Mouse (Mus musculus) Muller cell, postnatal 12 days (primary cell): ENCODE measurements around the gene Ddx19a.
"Not testable (repeated sequence)": the region's sequence is repeated elsewhere in the genome, so short reads cannot be mapped to it uniquely, and the experiment has no call there.

ENCODE experiments used
- DNase-seq: peaks from one replicate; pipeline ENCODE4 v3.0.0-alpha.2; 2015; ENCODE audit errors: inconsistent ontology term

Gene Ddx19a

GRCm38 (mm10) chr8:110933272-110933671 is 64.3 kb downstream of the Ddx19a start:
- no peak for DNase-seq

DNA sequence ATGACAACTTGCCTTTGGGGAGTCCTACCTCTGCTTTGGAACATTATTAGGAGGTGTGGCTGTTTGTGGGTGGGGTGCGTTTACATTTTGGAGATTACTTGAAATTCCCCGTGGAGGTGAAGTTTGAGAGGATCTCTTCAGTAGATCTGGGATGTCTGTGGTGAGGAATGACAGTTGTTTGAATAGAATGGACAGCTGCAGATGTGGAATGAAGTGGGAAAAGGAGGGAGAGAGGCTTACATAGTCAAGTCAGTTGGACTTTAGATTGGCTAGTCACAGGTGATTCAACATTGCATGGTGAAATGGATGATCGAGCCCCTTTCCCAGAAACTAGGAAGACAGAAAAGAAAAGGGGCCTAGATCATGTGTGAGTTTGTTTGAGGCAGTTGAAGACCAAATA is 65.2 kb downstream of the Ddx19a start:
- DNase-seq: no peak

GRCm38 (mm10) chr8:110931176-110931939 is 66.2 kb downstream of the Ddx19a start:
- peak; percentile 64 for DNase-seq

DNA sequence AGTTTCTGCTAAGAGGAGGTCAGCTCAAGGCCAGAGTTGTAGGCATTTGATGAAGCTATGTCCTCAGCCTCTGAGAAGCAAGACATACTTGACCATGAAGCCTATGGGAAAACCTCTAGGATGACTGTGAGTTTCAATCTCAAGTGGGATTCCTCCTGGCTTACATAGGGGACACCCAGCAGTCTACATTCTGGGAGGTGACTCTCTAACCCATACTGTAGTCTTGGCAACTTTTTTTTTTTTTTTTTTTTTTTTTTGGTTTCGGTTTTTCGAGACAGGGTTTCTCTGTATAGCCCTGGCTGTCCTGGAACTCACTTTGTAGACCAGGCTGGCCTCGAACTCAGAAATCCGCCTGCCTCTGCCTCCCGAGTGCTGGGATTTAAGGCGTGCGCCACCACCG is 67.9 kb downstream of the Ddx19a start:
- not testable (repeated sequence) for DNase-seq

DNA sequence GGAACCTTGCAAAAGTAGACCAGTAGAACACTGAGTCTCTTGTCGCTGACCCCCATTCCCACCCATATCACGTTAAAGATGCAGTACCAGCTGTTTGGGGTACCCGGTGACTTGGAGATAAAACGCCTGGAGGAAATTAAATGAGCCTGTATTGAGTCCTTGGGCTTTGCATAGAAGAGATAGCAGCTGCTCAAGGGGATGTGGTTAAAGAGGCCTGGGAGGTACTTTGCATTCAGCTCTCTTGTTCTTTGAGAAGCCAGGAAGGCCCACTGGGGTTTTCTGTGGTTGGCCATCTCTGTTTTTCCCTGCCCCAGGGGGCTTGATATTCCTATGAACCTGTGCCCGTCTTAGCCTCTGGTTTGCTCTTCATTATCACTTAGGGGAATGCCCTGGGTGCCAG is 68.5 kb downstream of the Ddx19a start:
- no peak for DNase-seq

DNA sequence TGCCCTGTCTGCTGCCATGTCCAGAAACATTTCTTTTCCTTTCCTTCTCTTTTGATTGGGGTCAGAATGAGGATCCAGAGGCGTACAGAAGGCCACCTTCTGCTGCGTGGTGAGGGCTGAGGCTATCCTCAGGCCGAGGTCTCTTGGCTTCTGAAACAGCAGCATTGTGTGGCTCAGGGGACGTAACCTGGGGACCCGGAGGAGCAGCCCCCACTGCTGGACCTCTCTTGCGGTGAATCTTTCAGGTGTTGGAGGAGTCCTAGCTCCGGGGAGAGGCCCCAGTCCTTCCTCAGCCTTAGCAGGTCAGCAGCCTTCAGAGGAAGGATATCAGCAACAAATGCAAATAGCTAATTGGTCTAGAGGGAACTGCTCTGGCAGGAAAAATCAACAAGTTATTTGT is 69.2 kb downstream of the Ddx19a start:
- DNase-seq: no peak

- no peak for DNase-seq
Measured at GRCm38 (mm10) chr8:110926690-110927089, 70.9 kb downstream of the Ddx19a start.

- DNase-seq: no peak
Measured at GRCm38 (mm10) chr8:110925691-110926140, 71.9 kb downstream of the Ddx19a start.
